Mouse (Mus musculus) heart, embryonic 13.5 days (tissue): ENCODE data around the gene Mboat2. TPM values are rescaled to one million over a fixed set of nuclear protein-coding genes. Genes with fewer than 3 reads are reported as not detected.
A peak's percentile ranks its signal among the peaks of the same experiment; 100 is the strongest.

ENCODE experiments used
- ATAC-seq: fragments of 200-750 bp; cut with Nextera tagmentation; 2 replicates; pipeline ENCODE4 v1.8.0; 2017; ENCODE audit warnings: moderate TSS enrichment; ENCODE audit not compliant: insufficient number of reproducible peaks, low FRiP score, low TSS enrichment; ENCODE audit errors: extremely low read depth
- H3K27ac ChIP-seq: fragments of 300-500 bp; sonication (generic); replicated peaks from 2 replicates; pipeline ENCODE4 v1.5.1; 2015; ENCODE audit warnings: moderate library complexity, mild to moderate bottlenecking, inconsistent platforms
- H3K27me3 ChIP-seq: fragments of 300-500 bp; sonication (generic); replicated peaks from 2 replicates; pipeline ENCODE4 v1.6.1; 2015; ENCODE audit warnings: mild to moderate bottlenecking, inconsistent platforms
- H3K36me3 ChIP-seq: fragments of 300-500 bp; sonication (generic); 2 replicates; pipeline ENCODE4 v1.6.1; 2015; ENCODE audit warnings: mild to moderate bottlenecking, inconsistent platforms
- H3K4me1 ChIP-seq: fragments of 300-500 bp; sonication (generic); 2 replicates; pipeline ENCODE4 v1.6.1; 2015; ENCODE audit warnings: inconsistent platforms
- H3K4me2 ChIP-seq: fragments of 300-500 bp; sonication (generic); 2 replicates; pipeline ENCODE4 v1.6.1; 2015; ENCODE audit warnings: inconsistent platforms, mild to moderate bottlenecking, moderate library complexity
- H3K4me3 ChIP-seq: fragments of 300-500 bp; sonication (generic); 2 replicates; pipeline ENCODE4 v1.5.1; 2015; ENCODE audit warnings: moderate library complexity, mild to moderate bottlenecking, inconsistent platforms
- H3K9ac ChIP-seq: fragments of 300-500 bp; sonication (generic); 2 replicates; pipeline ENCODE4 v1.6.1; 2015; ENCODE audit warnings: inconsistent platforms, mild to moderate bottlenecking, moderate library complexity
- H3K9me3 ChIP-seq: fragments of 300-500 bp; sonication (generic); 2 replicates; pipeline ENCODE4 v1.6.1; 2016; ENCODE audit warnings: inconsistent platforms
- WGBS: fragments of 180-500 bp; shearing (Covaris S2); methylation state at CpG from one replicate; pipeline ENCODE4 v1.1.7; 2015; ENCODE audit warnings: mixed read lengths; 5-methylcytosine and 5-hydroxymethylcytosine counted together
- polyA plus RNA-seq: library from polyadenylated mRNA; unstranded; fragments of >200 nt; fragmentation: Nextera tagmentation; extraction: Ambion mirVana; gene quantifications from 2 replicates; pipeline ENCODE4 v1.2.1, GENCODE M21; 2015

The Mboat2 gene
- polyA plus RNA-seq, 1 experiment from 2014 or later, result 27.7 TPM

GRCm38 (mm10) chr12:24863762-24864161 lies 33.1 kb downstream of the Mboat2 start:
- ATAC-seq, result no peak

DNA sequence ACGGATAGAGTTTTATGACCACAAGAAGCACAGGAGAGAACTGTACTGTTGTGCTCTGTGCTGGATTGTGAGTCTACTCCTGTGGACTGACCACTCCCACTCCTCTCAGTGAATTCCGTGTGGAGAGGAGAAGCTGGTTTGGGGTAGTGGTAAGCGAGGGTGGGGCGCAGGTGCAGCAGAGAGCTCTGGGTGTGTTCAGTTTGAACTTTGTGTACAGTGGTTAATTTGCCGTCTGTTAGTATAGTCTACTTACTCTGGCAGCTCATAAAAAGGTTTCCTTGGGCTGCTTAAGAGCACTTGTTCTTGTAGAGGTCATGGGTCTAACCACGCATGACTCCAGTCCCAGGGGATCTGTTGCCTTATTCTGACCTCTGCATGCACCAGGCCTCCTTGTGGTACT lies 36.0 kb downstream of the Mboat2 start:
- Histone ChIP-seq H3K9ac (no peak overlapping the region), H3K36me3 (no peaks in the 10 kb centered on the region), H3K4me2 (0 out of 2 replicates have a peak overlapping the region, but pooled peaks have one; percentile 2), H3K27ac (peak overlapping the region; percentile 48), H3K4me3 (no peak overlapping the region), H3K9me3 (no peaks in the 10 kb centered on the region), H3K4me1 (peaks cover 34% of the 10 kb centered on the region), H3K27me3 (no peaks in the 10 kb centered on the region)
- no peak for ATAC-seq
- 65% methylated on average over 6 of the region's 6 CpGs for WGBS

More at GRCm38 (mm10) chr12:24863762-24864161, 33.1 kb downstream of the Mboat2 start:
- H3K4me1 ChIP-seq, result peaks cover 42% of the 10 kb centered on the region
- H3K27me3 ChIP-seq, result no peaks in the 10 kb centered on the region
- no peaks in the 10 kb centered on the region for H3K9me3 ChIP-seq
- no peak overlapping the region for H3K9ac ChIP-seq
- H3K36me3 ChIP-seq, result no peaks in the 10 kb centered on the region
- no peak overlapping the region for H3K4me3 ChIP-seq
- H3K27ac ChIP-seq, result no peak overlapping the region
- no peak overlapping the region for H3K4me2 ChIP-seq
- 36% methylated on average over 1 of the region's 1 CpGs for WGBS

- 89% methylated on average over 4 of the region's 4 CpGs for WGBS
- no peak overlapping the region for H3K9ac ChIP-seq
- no peaks in the 10 kb centered on the region for H3K36me3 ChIP-seq
- no peak overlapping the region for H3K27ac ChIP-seq
- H3K4me2 ChIP-seq, result no peak overlapping the region
- no peaks in the 10 kb centered on the region for H3K9me3 ChIP-seq
- H3K27me3 ChIP-seq, result no peaks in the 10 kb centered on the region
- no peak overlapping the region for H3K4me3 ChIP-seq
- no peak for ATAC-seq
- H3K4me1 ChIP-seq, result peaks cover 34% of the 10 kb centered on the region
Observed at GRCm38 (mm10) chr12:24868694-24869093, 38.0 kb downstream of the Mboat2 start.

GRCm38 (mm10) chr12:24869231-24869630 lies 38.6 kb downstream of the Mboat2 start:
- Histone ChIP-seq H3K4me3 (no peak overlapping the region), H3K4me1 (peaks cover 32% of the 10 kb centered on the region), H3K4me2 (no peak overlapping the region), H3K27me3 (no peaks in the 10 kb centered on the region), H3K27ac (no peak overlapping the region), H3K36me3 (no peaks in the 10 kb centered on the region), H3K9ac (no peak overlapping the region), H3K9me3 (no peaks in the 10 kb centered on the region)
- ATAC-seq, result no peak
- WGBS, result 73% methylated on average over 5 of the region's 5 CpGs

DNA sequence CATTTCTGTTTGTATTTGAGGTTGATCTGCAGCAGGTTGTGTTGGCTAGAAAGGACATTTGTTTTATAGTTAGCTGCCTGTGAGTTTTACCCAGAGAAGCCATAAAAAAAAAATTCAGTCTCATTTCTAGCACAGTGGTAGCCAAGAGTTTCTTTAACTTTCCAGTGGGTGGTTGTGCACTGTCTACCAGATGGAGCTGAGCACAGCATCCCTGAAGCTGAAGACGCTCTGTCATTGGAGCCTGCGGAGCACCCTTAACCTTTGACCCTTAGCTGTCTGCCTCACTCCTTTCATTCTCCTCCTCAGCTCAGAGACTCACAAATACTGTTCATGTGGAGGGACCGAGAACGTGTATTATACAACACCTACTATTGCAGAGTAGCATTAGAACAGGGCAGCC lies 40.2 kb downstream of the Mboat2 start:
- Histone ChIP-seq H3K27ac (no peak overlapping the region), H3K4me2 (no peak overlapping the region), H3K4me3 (no peak overlapping the region), H3K9me3 (no peaks in the 10 kb centered on the region), H3K27me3 (no peaks in the 10 kb centered on the region), H3K36me3 (no peaks in the 10 kb centered on the region), H3K9ac (no peak overlapping the region), H3K4me1 (peaks cover 21% of the 10 kb centered on the region)
- 62% methylated on average over 4 of the region's 4 CpGs for WGBS
- ATAC-seq, result no peak

DNA sequence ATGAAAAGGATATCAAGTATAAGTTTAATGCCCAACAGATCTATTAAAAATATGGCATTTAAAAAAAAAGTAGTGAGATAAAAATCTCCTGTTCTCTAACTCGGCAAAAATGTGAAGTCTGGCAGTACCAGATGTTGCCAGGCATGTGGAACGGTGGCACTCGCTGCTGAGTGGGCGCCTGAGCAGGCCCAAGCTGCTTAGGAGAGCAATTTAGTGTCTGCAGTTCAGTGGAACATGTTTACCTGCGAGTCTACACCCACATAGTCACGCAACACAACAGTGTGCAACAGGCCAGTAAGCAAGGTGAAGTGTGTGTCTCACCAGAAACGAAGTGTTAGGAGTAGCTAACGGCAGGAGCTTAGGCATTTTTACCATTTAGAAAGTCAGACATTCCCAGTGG lies 41.6 kb downstream of the Mboat2 start:
- Histone ChIP-seq H3K9ac (no peak overlapping the region), H3K4me1 (peaks cover 24% of the 10 kb centered on the region), H3K27ac (no peak overlapping the region), H3K36me3 (no peaks in the 10 kb centered on the region), H3K4me3 (no peak overlapping the region), H3K9me3 (no peaks in the 10 kb centered on the region), H3K27me3 (no peaks in the 10 kb centered on the region), H3K4me2 (no peak overlapping the region)
- ATAC-seq, result no peak
- 81% methylated on average over 8 of the region's 8 CpGs for WGBS

GRCm38 (mm10) chr12:24872689-24873088 lies 42.0 kb downstream of the Mboat2 start:
- H3K4me1 ChIP-seq, result peaks cover 28% of the 10 kb centered on the region
- no peaks in the 10 kb centered on the region for H3K27me3 ChIP-seq
- ATAC-seq, result no peak
- no peaks in the 10 kb centered on the region for H3K36me3 ChIP-seq
- H3K9me3 ChIP-seq, result no peaks in the 10 kb centered on the region
- no peak overlapping the region for H3K4me2 ChIP-seq
- no peak overlapping the region for H3K27ac ChIP-seq
- H3K4me3 ChIP-seq, result no peak overlapping the region
- no peak overlapping the region for H3K9ac ChIP-seq
- WGBS, result 75% methylated on average over 10 of the region's 10 CpGs

GRCm38 (mm10) chr12:24875908-24876307 lies 45.2 kb downstream of the Mboat2 start:
- Histone ChIP-seq H3K27ac (no peak overlapping the region), H3K9ac (no peak overlapping the region), H3K4me1 (peaks cover 48% of the 10 kb centered on the region), H3K4me2 (no peak overlapping the region), H3K4me3 (no peak overlapping the region), H3K36me3 (0 out of 2 replicates have a peak, but pooled peaks cover under 1% of the 10 kb centered on the region), H3K27me3 (no peaks in the 10 kb centered on the region), H3K9me3 (no peaks in the 10 kb centered on the region)
- 58% methylated on average over 1 of the region's 1 CpGs for WGBS
- no peak for ATAC-seq

DNA sequence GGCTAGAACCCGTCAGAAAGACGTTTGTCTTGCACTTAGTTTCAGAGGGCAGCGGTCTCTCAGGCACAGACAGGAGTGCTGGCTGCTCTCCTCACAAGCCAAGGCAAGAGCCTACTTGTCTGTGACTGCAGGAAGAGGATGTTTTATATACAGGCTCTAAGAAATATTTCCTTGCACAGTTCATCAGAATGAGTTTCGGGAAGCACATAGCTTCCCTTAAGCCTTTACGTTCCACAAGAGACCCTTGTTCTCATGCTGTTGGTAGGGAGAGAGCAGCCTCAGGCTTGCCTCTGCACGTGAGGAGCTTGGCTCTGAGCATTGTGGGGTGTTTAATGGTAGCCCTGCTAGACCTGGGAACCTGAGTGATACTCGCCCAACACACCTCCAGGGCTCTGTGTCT lies 46.6 kb downstream of the Mboat2 start:
- Histone ChIP-seq H3K36me3 (0 out of 2 replicates have a peak, but pooled peaks cover 5% of the 10 kb centered on the region), H3K27me3 (no peaks in the 10 kb centered on the region), H3K4me2 (no peak overlapping the region), H3K27ac (0 out of 2 replicates have a peak overlapping the region, but pooled peaks have one; percentile 1), H3K4me3 (no peak overlapping the region), H3K9me3 (no peaks in the 10 kb centered on the region), H3K4me1 (peaks cover 51% of the 10 kb centered on the region), H3K9ac (no peak overlapping the region)
- WGBS, result 61% methylated on average over 7 of the region's 7 CpGs
- no peak for ATAC-seq

DNA sequence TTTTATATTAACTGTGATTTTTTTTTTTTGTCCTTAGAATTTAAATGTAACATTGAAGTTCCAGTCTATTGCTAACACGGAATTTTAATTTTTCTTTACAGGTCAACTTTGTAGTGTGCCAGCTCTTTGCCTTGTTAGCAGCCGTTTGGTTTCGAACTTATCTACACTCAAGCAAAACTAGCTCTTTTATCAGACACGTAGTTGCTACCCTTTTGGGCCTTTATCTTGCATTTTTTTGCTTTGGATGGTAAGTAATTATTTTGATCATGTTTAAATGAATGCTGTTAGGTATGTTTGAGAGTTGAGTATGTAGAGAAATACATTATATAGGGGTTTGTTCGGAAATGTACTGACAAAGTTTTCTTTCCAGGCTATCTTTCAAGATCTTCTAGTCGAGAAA lies 47.4 kb downstream of the Mboat2 start:
- 71% methylated on average over 6 of the region's 6 CpGs for WGBS
- Histone ChIP-seq H3K27ac (no peak overlapping the region), H3K9me3 (no peaks in the 10 kb centered on the region), H3K36me3 (peaks cover 11% of the 10 kb centered on the region), H3K4me3 (no peak overlapping the region), H3K4me1 (peaks cover 46% of the 10 kb centered on the region), H3K9ac (no peak overlapping the region), H3K27me3 (no peaks in the 10 kb centered on the region), H3K4me2 (no peak overlapping the region)
- ATAC-seq, result no peak

DNA sequence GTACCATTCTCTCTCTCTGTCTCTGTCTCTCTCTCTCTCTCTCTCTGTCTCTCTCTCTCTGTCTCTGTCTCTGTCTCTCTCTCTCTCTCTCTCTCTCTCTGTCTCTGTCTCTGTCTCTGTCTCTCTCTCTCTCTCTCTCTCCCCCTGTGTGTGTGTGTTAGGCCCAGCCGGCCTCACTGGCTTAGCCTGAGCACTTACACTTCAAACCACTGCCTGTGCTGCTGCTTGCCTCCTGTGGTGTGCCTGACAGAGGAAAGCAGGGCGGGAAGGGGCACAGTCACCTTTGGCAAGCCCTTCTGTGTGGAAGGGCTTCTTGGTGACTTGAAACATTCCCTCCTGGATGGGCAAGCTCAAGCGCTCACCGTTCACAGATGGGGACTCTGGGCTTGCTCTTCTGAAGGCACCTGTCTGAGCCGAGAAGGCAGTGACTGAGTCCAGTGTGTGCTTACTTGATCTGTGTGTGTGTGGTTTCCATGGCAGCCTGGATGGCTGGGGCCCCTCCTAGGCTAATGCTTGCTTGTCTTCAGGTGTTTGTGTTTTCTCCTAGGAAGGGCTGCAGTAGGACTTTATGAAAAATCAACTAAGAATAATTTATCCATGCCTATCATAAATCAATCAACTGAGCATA lies 48.2 kb downstream of the Mboat2 start:
- Histone ChIP-seq H3K27ac (no peak overlapping the region), H3K27me3 (no peaks in the 10 kb centered on the region), H3K9me3 (no peaks in the 10 kb centered on the region), H3K4me2 (no peak overlapping the region), H3K4me3 (no peak overlapping the region), H3K36me3 (peaks cover 18% of the 10 kb centered on the region), H3K4me1 (peaks cover 46% of the 10 kb centered on the region), H3K9ac (no peak overlapping the region)
- ATAC-seq, result no peak
- WGBS, result 38% methylated on average over 5 of the region's 5 CpGs

GRCm38 (mm10) chr12:24879613-24880029 lies 48.9 kb downstream of the Mboat2 start:
- Histone ChIP-seq H3K36me3 (peaks cover 26% of the 10 kb centered on the region), H3K4me3 (no peak overlapping the region), H3K4me2 (0 out of 2 replicates have a peak overlapping the region, but pooled peaks have one; percentile 18), H3K4me1 (peaks cover 46% of the 10 kb centered on the region), H3K27ac (no peak overlapping the region), H3K27me3 (no peaks in the 10 kb centered on the region), H3K9me3 (no peaks in the 10 kb centered on the region), H3K9ac (no peak overlapping the region)
- ATAC-seq, result no peak
- 45% methylated on average over 10 of the region's 10 CpGs for WGBS
